Mouse (Mus musculus) liver, adult 2 months (tissue): Measurements from ENCODE around the gene Hnrnpd. TPM values are rescaled to one million over a fixed set of nuclear protein-coding genes. Genes with fewer than 3 reads are reported as not detected.
A peak's percentile ranks its signal among the peaks of the same experiment; 100 is the strongest.

Experiments
- DNase-seq: peaks from one replicate; pipeline ENCODE4 v3.0.0-alpha.2; 2011; ENCODE audit warnings: low read depth, low spot score; ENCODE audit errors: extremely low read depth
- H3K27ac ChIP-seq: fragments of 200-500 bp; replicated peaks from 2 replicates; pipeline ENCODE4 v1.5.1; 2012; ENCODE audit warnings: low read depth, mild to moderate bottlenecking, control low read depth, inconsistent platforms, low read length; ENCODE audit not compliant: insufficient read depth
- H3K27me3 ChIP-seq: fragments of 200-500 bp; 2 replicates; pipeline ENCODE4 v1.6.1; 2012; ENCODE audit warnings: mild to moderate bottlenecking, moderate library complexity, low read length, inconsistent platforms; ENCODE audit not compliant: control insufficient read depth, insufficient read depth
- H3K36me3 ChIP-seq: fragments of 200-500 bp; 2 replicates; pipeline ENCODE4 v1.6.1; 2012; ENCODE audit warnings: low read length, inconsistent platforms; ENCODE audit not compliant: control insufficient read depth, insufficient read depth
- H3K4me1 ChIP-seq: fragments of 200-500 bp; 2 replicates; pipeline ENCODE4 v1.6.1; 2011; ENCODE audit warnings: low read length; ENCODE audit not compliant: control insufficient read depth, insufficient read depth
- H3K4me3 ChIP-seq: fragments of 200-500 bp; 2 replicates; pipeline ENCODE4 v1.5.1; 2011; ENCODE audit warnings: low read depth, mild to moderate bottlenecking, control low read depth, low read length, moderate library complexity; ENCODE audit not compliant: insufficient read depth
- H3K79me2 ChIP-seq: fragments of 200-500 bp; 2 replicates; pipeline ENCODE4 v1.6.1; 2012; ENCODE audit warnings: inconsistent platforms, mild to moderate bottlenecking, low read length, moderate library complexity; ENCODE audit not compliant: control insufficient read depth, insufficient read depth
- H3K9ac ChIP-seq: fragments of 200-500 bp; 2 replicates; pipeline ENCODE4 v1.6.1; 2012; ENCODE audit warnings: low read depth, mild to moderate bottlenecking, control low read depth, inconsistent platforms, low read length
- CTCF ChIP-seq: fragments of 200-500 bp; IDR thresholded peaks from 2 replicates; pipeline ENCODE4 v1.5.1; 2011; ENCODE audit warnings: low read depth, low read length, control low read depth
- POLR2A ChIP-seq: fragments of 200-500 bp; IDR thresholded peaks from 2 replicates; pipeline ENCODE4 v1.6.1; 2011; ENCODE audit warnings: low read length, control low read depth; ENCODE audit not compliant: insufficient read depth; ENCODE audit errors: extremely low read depth
- WGBS: fragments of 180-500 bp; shearing (Covaris S2); methylation state at CpG from one replicate; pipeline ENCODE4 v1.1.7; 2018; 5-methylcytosine and 5-hydroxymethylcytosine counted together
- polyA plus RNA-seq: library from polyadenylated mRNA; depleted of rRNA; stranded (reverse); fragments of >200 nt; gene quantifications from 2 replicates; pipeline ENCODE4 v1.2.3, GENCODE M21; 2012
- total RNA-seq: library from RNA; depleted of rRNA; stranded (reverse); fragments of >200 nt; gene quantifications from 2 replicates; pipeline ENCODE4 v1.2.3, GENCODE M21; 2014

The Hnrnpd gene
- total and polyA plus RNA-seq, 2 experiments, result 12.6 to 25.4 TPM

- no peak overlapping the region for H3K4me3 ChIP-seq
- no peaks in the 10 kb centered on the region for H3K79me2 ChIP-seq
- peak; percentile 59 for DNase-seq
- no peak; the same call in 1 of the 2 replicates for TF ChIP-seq CTCF
- TF ChIP-seq POLR2A, result no peak
- 69% methylated on average over 4 of the region's 4 CpGs for WGBS
- H3K9ac ChIP-seq, result no peak overlapping the region
- H3K27ac ChIP-seq, result no peak overlapping the region
- no peaks in the 10 kb centered on the region for H3K36me3 ChIP-seq
- H3K27me3 ChIP-seq, result no peaks in the 10 kb centered on the region
- no peaks in the 10 kb centered on the region for H3K4me1 ChIP-seq
These were observed 28.3 kb upstream of the Hnrnpd start for GRCm38 (mm10) chr5:100007040-100007375.

- H3K27ac ChIP-seq, result no peak overlapping the region
- H3K9ac ChIP-seq, result no peak overlapping the region
- 85% methylated on average over 4 of the region's 4 CpGs for WGBS
- H3K79me2 ChIP-seq, result no peaks in the 10 kb centered on the region
- no peaks in the 10 kb centered on the region for H3K36me3 ChIP-seq
- TF ChIP-seq CTCF (no peak), POLR2A (no peak)
- H3K4me3 ChIP-seq, result no peak overlapping the region
- DNase-seq, result no peak
- no peaks in the 10 kb centered on the region for H3K27me3 ChIP-seq
- no peaks in the 10 kb centered on the region for H3K4me1 ChIP-seq
These were observed 27.7 kb upstream of the Hnrnpd start for GRCm38 (mm10) chr5:100006324-100007039.

DNA sequence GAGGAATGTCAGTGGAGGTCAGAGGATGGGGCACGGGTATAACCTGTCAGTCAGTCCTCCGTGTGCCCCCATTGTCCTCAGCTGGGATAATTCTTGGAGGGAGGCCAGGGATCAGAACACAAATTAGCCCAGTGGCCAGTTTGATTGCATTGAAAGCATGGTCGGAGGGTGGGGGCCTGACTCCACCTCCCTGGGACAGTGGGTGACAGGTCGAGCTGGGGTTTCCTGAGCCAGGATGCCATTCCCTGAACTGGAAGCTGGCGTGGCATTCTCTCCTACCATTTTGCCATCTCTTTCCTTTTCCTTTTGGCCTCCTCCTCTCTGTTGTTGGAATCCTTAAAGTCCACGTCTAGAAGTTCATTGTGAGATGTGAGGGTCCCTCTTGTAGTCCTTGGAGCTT, 27.2 kb upstream of the Hnrnpd start:
- TF ChIP-seq CTCF, result no peak
- TF ChIP-seq POLR2A, result no peak
- Histone ChIP-seq H3K36me3 (no peaks in the 10 kb centered on the region), H3K9ac (no peak overlapping the region), H3K27me3 (no peaks in the 10 kb centered on the region), H3K4me1 (no peaks in the 10 kb centered on the region), H3K27ac (no peak overlapping the region), H3K4me3 (no peak overlapping the region), H3K79me2 (no peaks in the 10 kb centered on the region)
- 86% methylated on average over 6 of the region's 6 CpGs for WGBS
- no peak for DNase-seq

GRCm38 (mm10) chr5:100005431-100005830, 26.7 kb upstream of the Hnrnpd start:
- no peak overlapping the region for H3K27ac ChIP-seq
- DNase-seq, result no peak
- no peak overlapping the region for H3K9ac ChIP-seq
- H3K79me2 ChIP-seq, result no peaks in the 10 kb centered on the region
- no peaks in the 10 kb centered on the region for H3K4me1 ChIP-seq
- no peaks in the 10 kb centered on the region for H3K36me3 ChIP-seq
- no peak for TF ChIP-seq POLR2A
- TF ChIP-seq CTCF, result no peak
- H3K4me3 ChIP-seq, result no peak overlapping the region
- 87% methylated on average over 3 of the region's 3 CpGs for WGBS
- H3K27me3 ChIP-seq, result no peaks in the 10 kb centered on the region

DNA sequence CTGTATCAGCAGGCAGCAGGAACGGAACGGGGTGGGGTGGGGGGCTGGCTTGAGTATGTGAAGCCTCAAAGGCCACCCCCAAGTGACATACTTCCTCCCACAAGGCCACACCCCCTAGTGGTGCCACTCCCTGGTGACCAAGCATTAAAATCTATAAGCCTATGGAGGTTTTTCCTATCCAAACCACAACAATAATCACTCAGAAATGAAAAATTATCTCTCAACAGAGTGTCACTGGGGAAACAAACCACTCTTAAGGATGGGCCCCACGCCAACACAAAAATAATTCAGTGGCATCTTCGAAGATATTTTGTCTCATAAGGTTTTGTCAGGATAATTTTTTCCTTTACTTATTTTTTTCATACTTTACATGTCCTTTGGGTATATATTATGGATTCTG, 25.2 kb upstream of the Hnrnpd start:
- DNase-seq, result no peak
- Histone ChIP-seq H3K36me3 (no peaks in the 10 kb centered on the region), H3K27ac (no peak overlapping the region), H3K79me2 (no peaks in the 10 kb centered on the region), H3K27me3 (no peaks in the 10 kb centered on the region), H3K9ac (no peak overlapping the region), H3K4me3 (no peak overlapping the region), H3K4me1 (no peaks in the 10 kb centered on the region)
- 92% methylated on average over 4 of the region's 4 CpGs for WGBS
- TF ChIP-seq POLR2A (no peak), CTCF (no peak)

DNA sequence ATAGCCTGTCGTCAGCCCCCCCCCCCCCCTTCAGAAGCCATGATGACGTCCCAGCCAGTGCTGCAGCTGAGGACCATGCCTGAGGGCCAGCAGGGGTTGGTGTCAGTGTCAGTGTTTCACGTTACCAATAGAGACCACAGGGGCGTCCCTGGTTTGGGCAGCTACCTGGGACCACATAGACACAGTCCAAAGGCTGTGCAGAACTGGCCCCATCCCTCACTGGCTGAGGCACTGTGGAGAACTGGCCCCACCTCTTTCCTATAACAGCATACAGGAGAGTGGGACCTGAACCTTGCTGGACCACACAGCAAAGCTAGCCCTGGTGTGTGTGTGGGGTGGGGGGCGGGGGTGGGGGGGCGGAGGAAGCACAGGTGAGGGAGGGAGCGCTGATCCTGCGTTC, 21.8 kb upstream of the Hnrnpd start:
- H3K27ac ChIP-seq, result no peak overlapping the region
- no peaks in the 10 kb centered on the region for H3K27me3 ChIP-seq
- TF ChIP-seq CTCF (no peak), POLR2A (no peak)
- DNase-seq, result no peak
- no peaks in the 10 kb centered on the region for H3K36me3 ChIP-seq
- WGBS, result 84% methylated on average over 8 of the region's 8 CpGs
- H3K79me2 ChIP-seq, result no peaks in the 10 kb centered on the region
- H3K4me1 ChIP-seq, result no peaks in the 10 kb centered on the region
- H3K9ac ChIP-seq, result no peak overlapping the region
- H3K4me3 ChIP-seq, result no peak overlapping the region
